Mouse (Mus musculus): ENCODE measurements around the gene Sptssa.
A peak's percentile ranks its signal among the peaks of the same experiment; 100 is the strongest.

Sptssa gene

GRCm38 (mm10) chr12:54654741-54655140, 1.6 kb downstream of the Sptssa start:
- no peak for DNase-seq

- DNase-seq = no peak
Observed at GRCm38 (mm10) chr12:54654141-54654540, 2.2 kb downstream of the Sptssa start.

- DNase-seq = no peak
Observed at GRCm38 (mm10) chr12:54652346-54652745, 4.0 kb downstream of the Sptssa start.

GRCm38 (mm10) chr12:54651820-54652219, 4.6 kb downstream of the Sptssa start:
- DNase-seq = no peak

- no peak for DNase-seq
Observed at GRCm38 (mm10) chr12:54651158-54651557, 5.2 kb downstream of the Sptssa start.

- DNase-seq = no peak
Observed at GRCm38 (mm10) chr12:54644947-54645346, 11.4 kb downstream of the Sptssa start.

- DNase-seq = no peak
Observed at GRCm38 (mm10) chr12:54643320-54643892, 13.0 kb downstream of the Sptssa start.

GRCm38 (mm10) chr12:54641374-54641773, 15.0 kb downstream of the Sptssa start:
- no peak for DNase-seq

- no peak for DNase-seq
Observed at GRCm38 (mm10) chr12:54640259-54640658, 16.1 kb downstream of the Sptssa start.

GRCm38 (mm10) chr12:54637033-54637432, 19.3 kb downstream of the Sptssa start:
- DNase-seq = no peak

GRCm38 (mm10) chr12:54632141-54632540, 24.2 kb downstream of the Sptssa start:
- DNase-seq = no peak

- DNase-seq = no peak
Observed at GRCm38 (mm10) chr12:54621942-54622341, 34.4 kb downstream of the Sptssa start.

GRCm38 (mm10) chr12:54620042-54620705, 36.2 kb downstream of the Sptssa start:
- DNase-seq = no peak

- DNase-seq = no peak
Observed at GRCm38 (mm10) chr12:54608988-54609387, 47.4 kb downstream of the Sptssa start.

GRCm38 (mm10) chr12:54605203-54605602, 51.2 kb downstream of the Sptssa start:
- DNase-seq = no peak

GRCm38 (mm10) chr12:54603542-54604167, 52.7 kb downstream of the Sptssa start:
- no peak for DNase-seq

GRCm38 (mm10) chr12:54600482-54600881, 55.9 kb downstream of the Sptssa start:
- peak; percentile 18 for DNase-seq

- no peak for DNase-seq
Observed at GRCm38 (mm10) chr12:54598358-54598757, 58.0 kb downstream of the Sptssa start.

GRCm38 (mm10) chr12:54596715-54597114, 59.7 kb downstream of the Sptssa start:
- DNase-seq = no peak
